Mouse (Mus musculus) intestine, embryonic 15.5 days (tissue): ENCODE data around the gene Gm21746. TPM values are rescaled to one million over a fixed set of nuclear protein-coding genes. Genes with fewer than 3 reads are reported as not detected.
"Not testable (repeated sequence)": the region's sequence is repeated elsewhere in the genome, so short reads cannot be mapped to it uniquely, and the experiment has no call there.

Experiments
- ATAC-seq: fragments of 200-750 bp; cut with Nextera tagmentation; 2 replicates; pipeline ENCODE4 v1.8.0; 2017; ENCODE audit warnings: moderate TSS enrichment, moderate library complexity
- H3K27ac ChIP-seq: fragments of 300-500 bp; sonication (generic); 2 replicates; pipeline ENCODE4 v1.5.1; 2015; ENCODE audit warnings: mild to moderate bottlenecking, inconsistent platforms
- H3K27me3 ChIP-seq: fragments of 300-500 bp; sonication (generic); replicated peaks from 2 replicates; pipeline ENCODE4 v1.6.1; 2015; ENCODE audit warnings: inconsistent platforms
- H3K36me3 ChIP-seq: fragments of 300-500 bp; sonication (generic); 2 replicates; pipeline ENCODE4 v1.6.1; 2015; ENCODE audit warnings: inconsistent platforms
- H3K4me1 ChIP-seq: fragments of 300-500 bp; sonication (generic); replicated peaks from 2 replicates; pipeline ENCODE4 v1.6.1; 2015; ENCODE audit warnings: inconsistent platforms
- H3K4me2 ChIP-seq: fragments of 300-500 bp; sonication (generic); replicated peaks from 2 replicates; pipeline ENCODE4 v1.6.1; 2015; ENCODE audit warnings: mild to moderate bottlenecking, inconsistent platforms
- H3K4me3 ChIP-seq: fragments of 300-500 bp; sonication (generic); replicated peaks from 2 replicates; pipeline ENCODE4 v1.5.1; 2015; ENCODE audit warnings: inconsistent platforms
- H3K9ac ChIP-seq: fragments of 300-500 bp; sonication (generic); 2 replicates; pipeline ENCODE4 v1.6.1; 2015; ENCODE audit warnings: inconsistent platforms
- H3K9me3 ChIP-seq: fragments of 300-500 bp; sonication (generic); 2 replicates; pipeline ENCODE4 v1.6.1; 2016; ENCODE audit warnings: inconsistent platforms
- WGBS: fragments of 180-500 bp; shearing (Covaris S2); methylation state at CpG from one replicate; pipeline ENCODE4 v1.1.7; 2015; 5-methylcytosine and 5-hydroxymethylcytosine counted together
- polyA plus RNA-seq: library from polyadenylated mRNA; unstranded; fragments of >200 nt; fragmentation: Nextera tagmentation; extraction: Ambion mirVana; gene quantifications from 2 replicates; pipeline ENCODE4 v1.2.1, GENCODE M21; 2015

Gene Gm21746
- not detected in 2 replicates for polyA plus RNA-seq

- H3K27ac ChIP-seq, H3K27me3 ChIP-seq, H3K9ac ChIP-seq, H3K36me3 ChIP-seq, H3K4me2 ChIP-seq, H3K9me3 ChIP-seq, H3K4me3 ChIP-seq, H3K4me1 ChIP-seq, ATAC-seq: not testable (repeated sequence)
- WGBS: 87% methylated on average over 2 of the region's 3 CpGs
These were observed at the start of gene Gm21746 for GRCm38 (mm10) chrY:6237895-6238294. Gene Gm21746 (minus strand): TSS chrY:6237995.

GRCm38 (mm10) chrY:6266798-6267197 is 29.0 kb upstream of the Gm21746 start, which contains the start of gene Gm20873:
Gene Gm20873 (plus strand): TSS chrY:6267098.
- H3K27ac ChIP-seq, ATAC-seq, H3K27me3 ChIP-seq, H3K4me3 ChIP-seq, H3K4me1 ChIP-seq, H3K9ac ChIP-seq, H3K4me2 ChIP-seq, H3K36me3 ChIP-seq, H3K9me3 ChIP-seq: not testable (repeated sequence)

Other genes with a start within 250 kb of the Gm21746 start
- gene Gm20873, start 29.1 kb upstream of the Gm21746 start, polyA plus RNA-seq: not detected in 2 replicates